Mouse (Mus musculus) adrenal gland (tissue): ENCODE data around the gene Psmd12.

Experiments used
- intact Hi-C: fragments of 180-260 bp; cut with DNase I; formaldehyde crosslinking; loops from one replicate; pipeline ENCODE4 v1.15.1; 2025

The Psmd12 gene

DNA sequence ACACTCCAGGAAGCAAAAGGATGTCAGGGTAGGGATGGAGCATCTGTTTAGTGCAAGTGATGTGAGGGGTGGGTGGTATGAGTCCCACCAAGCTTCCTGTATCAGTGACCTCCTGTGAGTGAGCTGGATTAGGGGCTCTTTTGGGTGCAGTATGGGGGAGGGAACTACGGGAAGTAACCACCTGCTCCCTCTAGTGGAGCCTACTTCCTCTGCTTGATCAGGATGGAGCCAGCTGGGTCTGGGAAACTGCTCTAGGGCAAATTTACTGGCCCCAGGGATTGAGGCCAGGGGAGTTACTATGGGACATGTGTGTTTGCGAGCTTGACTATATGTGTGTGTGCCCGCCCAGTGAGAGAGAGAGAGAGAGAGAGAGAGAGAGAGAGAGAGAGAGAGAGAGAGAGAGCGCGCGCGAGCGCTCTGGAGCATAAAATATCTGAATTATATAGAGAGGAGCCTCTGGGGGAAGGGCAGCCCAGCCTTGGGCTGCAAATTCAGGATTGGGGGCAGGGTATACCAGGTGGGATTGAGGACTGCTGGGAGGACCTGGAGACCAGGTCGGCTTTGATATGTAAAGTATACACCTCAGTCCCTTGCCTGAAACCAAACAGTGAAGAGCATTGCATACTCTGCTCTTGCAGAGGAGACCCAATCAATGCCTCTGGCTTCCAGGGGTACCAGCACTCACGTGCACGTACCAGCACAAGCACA is 30.5 kb downstream of the Psmd12 start:
- intact Hi-C loops, result loop anchor here (5.0 to 10.0 kb wide), 4 partner anchors 38 to 485 kb away; partner anchors contain the start of gene Helz

DNA sequence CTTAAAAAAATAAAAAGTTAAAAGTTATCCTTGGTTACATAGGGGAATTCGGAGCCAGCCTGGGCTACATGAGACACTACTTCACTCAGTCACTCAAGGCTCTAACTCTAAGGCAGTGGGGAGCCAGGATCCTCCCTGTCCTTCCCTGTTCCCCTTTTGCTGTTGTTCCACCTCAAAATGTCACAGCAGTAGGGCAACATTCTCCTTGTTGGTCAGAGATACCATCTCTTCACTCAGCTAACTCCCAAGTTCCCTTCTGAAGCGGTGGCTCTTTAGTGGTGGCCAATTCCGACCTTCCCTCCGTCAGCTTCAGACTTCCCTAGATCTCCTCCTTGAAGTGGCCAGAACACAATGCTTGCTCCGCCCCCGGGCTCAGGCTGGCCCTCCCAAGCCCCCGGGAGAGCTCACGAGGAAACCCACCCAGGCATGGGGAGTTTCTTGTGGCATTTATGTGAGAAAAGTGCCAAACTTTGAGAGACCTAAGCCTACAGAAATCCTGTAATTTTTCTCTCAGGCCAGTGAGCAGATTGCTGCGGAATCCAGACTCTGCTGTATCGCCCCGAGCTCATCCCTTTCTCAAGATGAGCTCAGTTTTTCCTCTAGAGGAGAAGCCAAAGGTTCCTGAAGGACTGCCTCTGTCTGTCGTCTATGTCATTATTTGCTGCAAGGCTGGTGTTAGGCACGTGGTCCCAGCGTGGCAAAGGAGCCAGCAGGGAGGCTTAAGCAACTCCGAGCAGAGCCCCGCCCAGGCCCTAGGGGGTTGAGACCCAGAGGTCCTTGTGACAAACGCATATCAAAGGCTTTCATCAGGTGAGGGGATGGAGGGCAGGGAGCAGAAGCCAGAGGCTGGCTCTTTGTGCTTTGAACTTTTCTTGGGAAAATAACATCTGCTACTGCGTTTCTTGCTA is 31.3 kb downstream of the Psmd12 start:
- intact Hi-C loops, result loop anchor here (5.0 to 10.0 kb wide), 4 partner anchors 37 to 484 kb away; partner anchors contain the start of gene Helz

DNA sequence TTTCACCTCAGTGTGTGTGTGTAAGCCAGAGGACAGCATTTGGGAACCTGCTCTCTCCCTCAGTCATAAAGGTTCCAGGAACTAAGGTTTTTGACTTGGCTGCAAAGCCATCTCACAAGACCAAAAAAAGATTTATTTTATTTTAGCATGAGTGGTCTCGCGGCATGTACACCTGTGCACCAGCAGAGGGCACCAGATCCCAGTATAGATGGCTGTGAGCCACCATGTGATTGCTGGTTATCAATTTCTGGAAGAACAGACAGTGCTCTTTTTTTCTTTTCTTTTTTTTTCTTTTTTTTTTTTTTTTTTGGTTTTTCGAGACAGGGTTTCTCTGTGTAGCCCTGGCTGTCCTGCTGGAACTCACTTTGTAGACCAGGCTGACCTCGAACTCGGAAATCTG is 32.7 kb downstream of the Psmd12 start:
- intact Hi-C loops, result loop anchor here (5.0 to 10.0 kb wide), 4 partner anchors 35 to 483 kb away; partner anchors contain the start of gene Helz

GRCm38 (mm10) chr11:107513047-107513446 is 33.8 kb downstream of the Psmd12 start:
- intact Hi-C loops, result loop anchor here (5.0 to 10.0 kb wide), 4 partner anchors 34 to 482 kb away; partner anchors contain the start of gene Helz

GRCm38 (mm10) chr11:107516387-107516786 is 37.1 kb downstream of the Psmd12 start:
- intact Hi-C loops, result loop anchor here (10.0 kb wide), 3 partner anchors 68 to 478 kb away; no protein-coding TSS in a partner anchor

DNA sequence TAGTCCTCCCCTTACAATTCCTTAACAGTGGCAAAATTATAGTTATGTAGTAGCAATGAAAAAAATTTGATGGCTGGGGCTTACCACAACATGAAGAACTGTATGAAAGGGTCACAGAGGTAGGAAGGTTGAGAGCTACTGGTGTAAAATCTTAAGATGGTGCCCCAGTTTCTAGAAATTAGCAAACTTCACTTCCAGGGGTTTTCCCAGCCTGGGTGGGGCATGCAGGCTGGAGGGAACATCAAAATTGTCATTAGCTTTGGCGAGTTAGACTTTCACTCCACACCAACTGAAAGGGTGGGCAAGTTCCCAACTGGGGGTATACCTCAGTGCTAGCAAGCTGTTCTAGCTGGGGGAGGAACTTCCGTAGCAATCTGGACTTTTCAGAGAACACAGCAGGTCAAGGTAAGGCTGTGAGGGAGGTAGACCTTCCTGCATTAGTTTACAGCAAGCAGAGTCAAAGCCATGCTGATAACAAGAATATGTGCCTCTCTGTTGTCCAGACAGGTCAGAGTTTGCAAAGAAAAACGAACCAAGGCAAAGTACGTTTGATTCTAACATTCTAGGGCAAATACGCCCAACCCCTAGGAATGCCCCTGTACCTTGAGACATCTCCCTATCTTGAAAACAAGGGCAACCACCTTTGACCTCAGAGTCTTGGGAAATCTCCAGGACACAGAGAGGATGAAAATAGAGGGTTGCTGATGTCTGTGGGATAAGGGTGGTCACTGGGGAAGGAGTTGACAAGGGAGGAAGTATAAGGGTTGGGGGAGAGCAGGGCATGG is 39.6 kb downstream of the Psmd12 start:
- intact Hi-C loops, result loop anchor here (10.0 kb wide), 3 partner anchors 66 to 476 kb away; no protein-coding TSS in a partner anchor

DNA sequence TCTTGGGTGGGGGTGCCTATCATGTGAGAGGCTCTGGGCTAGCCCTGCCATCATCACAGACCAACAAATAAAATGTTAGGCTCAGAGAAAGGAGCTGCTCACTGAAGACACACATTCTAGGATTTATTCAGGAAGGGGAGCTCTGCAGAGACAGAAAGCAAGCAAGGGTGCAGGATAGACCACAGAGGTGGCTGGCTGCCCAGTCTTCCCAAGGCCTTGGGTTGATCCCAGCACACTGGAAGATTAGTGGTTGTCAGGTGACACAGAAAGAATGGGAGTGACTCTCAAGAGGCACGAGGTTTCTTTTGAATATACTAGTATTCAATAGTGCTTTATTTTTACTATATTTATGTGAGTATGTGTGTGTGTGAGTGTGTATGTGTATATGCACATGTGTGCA is 41.9 kb downstream of the Psmd12 start:
- intact Hi-C loops, result no loop called here

- intact Hi-C loops, result no loop called here
These were observed 45.7 kb downstream of the Psmd12 start for GRCm38 (mm10) chr11:107524966-107525365.

GRCm38 (mm10) chr11:107527632-107528031 is 48.3 kb downstream of the Psmd12 start:
- intact Hi-C loops, result no loop called here

- intact Hi-C loops, result no loop called here
These were observed 50.0 kb downstream of the Psmd12 start for GRCm38 (mm10) chr11:107529320-107529719.

DNA sequence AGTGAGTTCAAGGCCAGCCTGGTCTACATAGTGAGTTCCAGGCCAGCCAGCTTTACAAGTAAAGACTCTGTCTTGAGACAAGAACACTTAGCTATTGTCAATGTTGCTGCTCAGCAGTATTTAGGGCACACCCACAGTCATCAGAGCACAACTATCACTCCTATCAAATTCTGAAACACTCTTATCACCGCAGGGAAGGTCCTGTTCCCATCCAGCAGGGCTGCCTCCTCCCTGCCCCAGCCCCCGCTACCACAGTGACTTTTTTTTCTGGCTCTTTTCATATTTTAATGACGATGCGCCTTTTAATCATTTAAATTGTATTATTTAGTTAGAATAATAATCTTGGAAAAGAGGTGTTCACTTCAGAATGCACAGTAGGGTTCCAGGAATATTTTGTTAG is 52.2 kb downstream of the Psmd12 start:
- intact Hi-C loops, result no loop called here

GRCm38 (mm10) chr11:107532271-107532670 is 53.0 kb downstream of the Psmd12 start:
- intact Hi-C loops, result no loop called here

- intact Hi-C loops, result no loop called here
These were observed 59.7 kb downstream of the Psmd12 start for GRCm38 (mm10) chr11:107538994-107539393.

DNA sequence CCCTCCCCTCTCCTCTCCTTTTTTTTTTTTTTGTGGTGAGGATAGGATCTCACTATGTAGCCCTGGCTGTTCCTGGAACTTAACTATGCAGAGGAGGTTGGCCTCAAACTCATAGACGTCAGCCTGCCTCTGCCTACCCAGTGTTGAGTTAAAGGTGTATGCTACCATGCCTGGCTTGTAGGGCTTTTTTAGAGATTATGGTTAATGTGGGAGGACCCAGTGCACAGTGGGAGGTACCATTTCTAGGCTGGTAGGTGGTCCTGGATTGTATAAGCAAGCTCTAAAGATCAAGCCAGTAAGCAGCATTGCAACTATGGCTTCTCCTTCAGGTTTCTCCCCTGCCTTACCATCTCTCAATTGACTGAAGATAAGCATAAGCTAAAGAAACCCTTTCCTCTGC is 61.1 kb downstream of the Psmd12 start:
- intact Hi-C loops, result loop anchor here (5.0 kb wide), 1 partner anchor 37 kb away; no protein-coding TSS in a partner anchor

- intact Hi-C loops, result loop anchor here (5.0 kb wide), 1 partner anchor 34 kb away; no protein-coding TSS in a partner anchor
These were observed 66.6 kb downstream of the Psmd12 start for GRCm38 (mm10) chr11:107545747-107546476.

- intact Hi-C loops, result loop anchor here (5.0 kb wide), 1 partner anchor 34 kb away; no protein-coding TSS in a partner anchor
These were observed 67.5 kb downstream of the Psmd12 start for GRCm38 (mm10) chr11:107546667-107547301.

DNA sequence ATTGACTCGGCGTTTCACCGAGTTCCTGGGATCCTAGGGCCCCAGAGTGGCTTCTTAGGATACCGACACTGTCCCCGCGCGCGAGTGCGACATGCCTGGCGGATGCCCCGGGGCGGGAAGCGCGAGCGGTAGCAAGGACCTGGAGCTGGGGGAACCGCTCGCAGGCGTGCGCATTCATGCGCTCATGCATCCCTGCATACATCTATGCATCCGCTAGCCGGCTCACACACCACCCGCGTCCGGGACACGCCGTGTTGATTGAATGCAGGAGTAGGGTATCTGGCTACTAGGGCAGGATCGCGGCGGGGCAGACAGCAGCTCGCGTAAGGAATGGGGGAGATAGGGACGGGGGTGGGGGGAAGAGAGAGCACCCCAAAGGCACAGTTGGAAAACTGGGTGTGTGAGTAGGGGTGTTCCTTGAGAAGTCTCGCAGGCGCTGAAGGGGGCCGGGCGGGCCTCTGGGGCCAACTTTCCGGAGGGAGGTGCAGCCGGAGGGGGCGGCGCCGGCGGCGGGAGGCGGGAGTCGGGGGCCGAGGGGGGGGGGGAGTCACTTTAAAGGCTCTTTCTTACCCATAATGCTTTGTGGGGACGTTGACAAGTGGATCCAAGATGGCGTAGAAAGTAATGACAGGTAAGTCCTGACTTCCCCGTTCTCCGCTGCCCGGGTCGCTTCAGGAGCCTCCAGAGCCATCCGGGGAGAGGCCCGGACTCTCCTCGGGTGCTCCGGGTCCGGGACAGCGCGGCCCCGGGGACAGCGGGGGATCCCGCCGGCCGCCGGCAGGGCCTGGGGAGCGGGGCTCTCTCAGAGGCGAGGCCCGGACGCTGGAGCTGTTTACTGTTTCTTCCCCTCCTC is 68.3 kb downstream of the Psmd12 start, which contains the start of gene Helz:
TSS of gene Helz (plus strand) at position 580 of the 853 bp plus-strand sequence.
- intact Hi-C loops, result loop anchor here (5.0 kb wide), 1 partner anchor 35 kb away; no protein-coding TSS in a partner anchor

GRCm38 (mm10) chr11:107548204-107548975 is 69.1 kb downstream of the Psmd12 start:
- intact Hi-C loops, result loop anchor here (5.0 kb wide), 1 partner anchor 36 kb away; no protein-coding TSS in a partner anchor
